Mouse (Mus musculus) embryo, embryonic 10 days (tissue): ENCODE measurements around the gene Cldn34b1.
"Not testable (repeated sequence)": the region's sequence is repeated elsewhere in the genome, so short reads cannot be mapped to it uniquely, and the experiment has no call there.

Experiments used
- DNase-seq: peaks from one replicate; pipeline ENCODE4 v3.0.0-alpha.2; 2015; ENCODE audit warnings: low spot score

Gene Cldn34b1

DNA sequence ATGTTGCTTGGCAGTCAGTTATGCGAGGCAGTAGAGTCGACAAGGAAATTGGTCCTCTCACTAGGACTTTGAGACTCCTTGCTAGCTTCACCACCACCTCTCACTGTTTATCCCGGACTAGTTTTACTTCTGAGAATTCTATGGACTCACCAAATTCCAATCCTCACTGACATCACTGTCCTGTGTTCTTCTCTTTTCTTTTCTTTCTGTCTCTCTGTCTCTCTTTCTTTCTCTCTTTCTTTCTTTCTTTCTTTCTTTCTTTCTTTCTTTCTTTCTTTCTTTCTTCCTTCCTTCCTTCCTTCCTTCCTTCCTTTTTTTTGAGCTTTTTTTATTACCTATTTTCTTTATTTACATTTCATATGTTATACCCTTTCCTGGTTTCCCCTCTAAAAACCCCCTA is at the start of gene Cldn34b1:
TSS of gene Cldn34b1 (minus strand) at position 101 of the 400 bp plus-strand sequence.
- not testable (repeated sequence) for DNase-seq

DNA sequence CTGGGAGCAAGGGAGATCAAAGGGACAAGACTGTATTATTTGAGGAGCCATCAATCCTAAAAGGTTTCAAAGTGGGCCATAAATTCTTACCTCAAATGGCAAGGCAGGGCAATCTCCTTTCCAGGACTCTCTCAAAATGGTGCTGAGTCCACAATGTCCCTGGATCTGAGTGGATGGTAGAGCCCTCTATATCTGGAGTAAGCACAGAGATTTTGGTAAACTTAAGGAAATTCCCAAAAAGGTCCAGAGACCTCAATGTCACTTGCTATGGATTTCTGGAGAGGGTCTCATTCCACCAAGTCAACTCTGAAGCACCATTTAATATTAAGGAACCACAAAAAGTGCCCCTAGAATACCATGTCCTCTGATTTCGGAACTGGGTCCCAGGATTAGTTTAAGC is 45.8 kb upstream of the Cldn34b1 start, which contains the start of gene Magea6:
TSS of gene Magea6 (minus strand) at position 101 of the 400 bp plus-strand sequence.
- not testable (repeated sequence) for DNase-seq
